Mouse (Mus musculus) c-Kit-positive CD71-negative TER-119-negative erythroid progenitor cells, embryonic 14.5 days (primary cell): ENCODE results near the gene Hivep3.

ENCODE experiments used
- DNase-seq: peaks from one replicate; pipeline ENCODE4 v3.0.0-alpha.2; 2013; ENCODE audit warnings: low read depth

Gene Hivep3

DNA sequence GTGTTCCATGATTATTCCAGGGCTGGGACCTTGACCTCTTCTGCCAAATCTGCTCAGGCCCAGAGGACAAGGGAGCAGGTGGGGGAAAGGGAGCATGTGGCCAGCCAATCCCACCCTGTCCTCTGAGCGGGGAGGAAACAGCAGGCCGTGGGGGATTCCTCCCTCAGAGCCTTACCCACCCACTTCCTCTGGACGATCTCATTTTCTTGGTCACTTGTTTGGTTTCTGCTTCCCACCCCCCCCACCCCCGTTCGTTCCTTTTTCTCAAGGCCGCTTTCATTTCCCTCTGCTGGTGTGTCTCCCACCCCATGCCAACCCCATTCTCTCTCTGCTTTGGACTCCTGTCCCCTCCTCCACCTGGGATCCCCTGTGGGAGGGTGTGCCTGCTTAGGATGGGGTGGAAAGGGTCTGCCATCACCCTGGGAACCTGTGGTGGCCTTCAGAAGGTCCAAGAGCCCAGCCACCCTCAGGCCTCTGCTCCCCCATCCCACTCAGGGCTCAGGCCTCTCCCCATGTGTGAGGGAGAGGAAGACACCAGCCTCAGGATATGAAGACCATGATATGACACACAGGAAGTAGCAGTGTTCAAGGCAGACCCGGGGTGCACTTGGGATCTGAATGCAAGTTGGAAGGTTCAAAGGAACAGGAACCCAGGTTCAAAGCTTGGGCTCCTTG, 244.4 kb downstream of the Hivep3 start:
- DNase-seq, result no peak

DNA sequence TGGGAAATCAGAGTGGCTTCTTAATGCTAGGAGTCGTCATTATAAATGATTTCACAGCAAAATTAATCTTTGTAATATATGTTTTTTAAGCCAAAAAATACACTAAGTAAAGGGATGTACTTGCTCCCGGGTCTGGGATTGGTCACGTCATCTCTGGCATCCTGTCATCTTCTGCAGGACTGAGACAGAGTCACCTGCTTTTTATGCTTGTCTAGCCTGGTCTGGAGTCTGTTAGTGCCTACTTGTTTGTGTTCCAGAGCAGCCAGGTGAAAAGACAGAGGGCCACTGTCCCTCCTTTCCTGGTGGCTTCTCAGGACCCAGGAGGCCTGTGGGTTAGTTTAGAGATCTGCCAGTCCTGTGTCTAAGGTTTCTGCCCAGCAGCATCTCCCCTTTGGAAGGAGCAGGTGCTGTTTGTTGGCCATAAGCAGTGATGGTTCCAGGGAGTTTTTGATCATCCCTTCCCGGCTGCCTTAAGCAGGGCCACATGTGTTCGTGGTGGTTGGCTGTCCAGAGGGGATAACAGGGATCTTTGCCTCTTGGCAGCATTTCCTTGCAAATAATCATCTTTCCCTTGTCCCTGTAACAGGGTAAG, 245.8 kb downstream of the Hivep3 start:
- DNase-seq, result no peak

DNA sequence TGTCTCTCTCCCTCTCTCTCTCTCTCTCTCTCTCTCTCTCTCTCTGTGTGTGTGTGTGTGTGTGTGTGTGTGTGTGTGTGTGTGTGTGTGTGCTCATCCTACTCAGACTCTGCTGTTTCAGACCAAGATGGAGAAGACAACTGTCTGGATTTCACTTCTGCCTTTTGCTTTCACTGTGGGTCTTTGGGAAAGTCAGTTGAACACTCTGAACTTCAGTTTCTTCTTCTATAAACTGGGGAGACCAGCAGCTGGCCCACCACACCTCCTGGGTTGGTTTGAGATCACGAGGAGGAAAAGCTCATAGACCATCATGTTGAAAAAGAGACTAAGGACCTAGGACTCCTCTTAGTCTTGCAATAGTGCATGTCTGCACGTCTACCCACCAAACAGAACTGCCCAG, 246.3 kb downstream of the Hivep3 start:
- no peak for DNase-seq

DNA sequence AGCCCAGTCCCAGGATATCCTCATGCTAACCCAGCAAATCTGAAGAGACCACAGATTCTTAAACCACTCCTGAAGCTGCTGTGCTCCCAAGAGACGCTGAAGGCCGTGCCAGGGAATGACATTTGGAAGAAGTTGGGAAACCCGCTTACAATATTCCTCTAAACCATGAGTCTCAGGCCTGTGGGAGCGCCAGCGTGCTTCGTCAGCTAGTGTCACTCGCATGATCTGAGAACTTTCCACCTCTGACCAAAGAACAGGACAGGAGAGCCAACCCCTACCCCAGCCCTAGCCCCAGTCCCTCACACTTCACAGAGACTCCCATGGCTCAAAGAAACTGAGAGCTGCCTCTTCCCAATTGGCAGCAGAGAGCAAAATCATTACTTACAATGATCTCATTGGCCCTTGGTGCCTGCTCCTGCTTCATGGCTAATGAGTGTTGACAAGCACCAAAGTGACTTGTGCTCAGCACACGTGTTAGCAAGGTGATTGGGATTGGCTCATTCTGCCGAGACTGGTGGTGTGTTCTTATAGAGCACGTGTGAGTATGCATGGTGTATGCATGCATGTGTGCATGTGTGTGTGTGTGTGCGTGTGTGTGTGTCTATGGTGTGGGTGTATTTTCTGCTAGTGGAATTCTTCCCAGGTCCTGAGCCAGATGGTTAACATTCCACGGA, 247.6 kb downstream of the Hivep3 start:
- DNase-seq, result no peak

DNA sequence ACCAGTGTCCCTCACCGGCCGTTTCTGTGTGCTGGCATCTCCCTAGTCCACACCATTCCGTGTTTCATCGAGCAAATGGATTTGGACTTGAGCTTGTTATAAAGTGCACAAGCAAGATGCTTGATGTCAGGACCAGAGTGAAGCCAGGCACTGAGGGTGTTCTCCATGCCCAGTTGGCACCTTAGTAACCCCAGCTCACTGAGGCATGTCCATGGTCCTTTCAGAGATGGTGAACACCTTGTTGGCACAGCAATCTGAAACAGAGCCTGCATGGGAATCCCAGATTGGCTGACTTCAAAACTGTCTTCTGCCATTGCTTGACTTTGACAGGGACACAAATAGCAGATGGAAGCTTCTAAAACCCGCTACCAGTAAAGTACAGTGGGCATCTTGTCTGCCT, 252.5 kb downstream of the Hivep3 start:
- DNase-seq, result no peak

DNA sequence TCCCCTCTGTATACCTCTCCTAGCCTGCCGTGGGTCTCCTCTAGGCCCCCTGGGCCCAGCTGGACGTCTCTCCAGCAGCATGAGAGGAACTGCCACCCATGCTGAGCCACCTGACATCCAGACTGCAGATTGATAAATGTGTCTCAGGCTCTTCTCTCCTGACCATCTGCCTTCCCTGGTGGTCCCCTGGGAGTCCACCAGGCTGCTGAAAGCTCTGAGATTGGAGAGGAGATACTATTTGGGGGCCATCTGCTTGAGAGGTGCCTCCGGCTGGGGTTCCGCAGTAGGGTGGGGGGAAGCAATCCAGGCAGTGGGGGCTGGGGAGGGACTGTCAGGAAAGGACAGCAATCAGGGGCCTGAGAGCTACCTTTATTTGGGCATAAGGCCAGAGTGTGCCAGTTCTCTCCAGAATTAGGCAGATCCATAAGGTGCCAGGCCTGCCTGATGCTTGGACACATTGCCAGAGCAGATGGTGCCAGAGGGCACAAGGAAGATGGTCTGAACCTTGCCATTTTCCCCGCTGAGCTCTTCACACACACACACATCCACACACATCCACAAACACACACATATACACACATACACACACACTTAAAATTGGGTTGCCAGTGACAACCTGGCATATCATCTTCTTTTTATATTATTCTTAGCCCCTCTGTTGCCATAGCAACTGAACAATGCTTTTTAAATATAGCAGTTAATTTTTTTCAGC, 253.2 kb downstream of the Hivep3 start:
- no peak for DNase-seq

DNA sequence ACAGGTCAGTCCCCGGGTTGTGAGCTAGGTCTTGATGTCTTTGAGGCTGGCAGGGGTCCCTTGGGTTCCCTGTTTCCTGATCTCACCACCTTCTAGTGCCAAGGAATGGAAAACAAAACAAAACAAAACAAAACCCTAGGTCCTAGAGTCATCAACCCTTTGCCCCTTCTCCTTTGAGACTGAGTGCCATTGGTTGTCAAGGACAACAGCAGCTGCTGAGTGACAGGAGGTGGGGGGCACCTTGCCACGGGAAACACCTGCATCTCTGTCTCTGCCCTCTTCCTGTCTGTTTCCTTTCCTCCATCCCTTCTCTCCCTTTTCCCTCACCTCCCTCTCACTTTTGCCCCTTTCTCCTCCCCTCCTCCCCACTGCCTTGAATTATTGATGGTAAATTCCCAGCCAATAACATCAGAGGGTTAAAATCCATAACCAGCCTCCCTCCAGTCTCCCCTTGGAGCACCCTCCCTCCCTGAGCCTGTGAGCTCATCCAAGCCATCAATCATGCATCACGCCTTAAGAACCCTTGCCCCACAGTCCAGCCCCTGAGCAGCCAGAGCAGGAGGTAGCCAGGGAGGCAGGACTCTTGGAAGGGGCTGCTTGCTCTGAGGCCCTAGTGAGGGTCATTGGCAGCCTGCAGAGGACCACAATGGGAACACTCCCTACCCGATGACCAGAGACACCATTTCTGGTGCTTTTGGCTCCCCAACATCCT, 253.9 kb downstream of the Hivep3 start:
- no peak for DNase-seq

DNA sequence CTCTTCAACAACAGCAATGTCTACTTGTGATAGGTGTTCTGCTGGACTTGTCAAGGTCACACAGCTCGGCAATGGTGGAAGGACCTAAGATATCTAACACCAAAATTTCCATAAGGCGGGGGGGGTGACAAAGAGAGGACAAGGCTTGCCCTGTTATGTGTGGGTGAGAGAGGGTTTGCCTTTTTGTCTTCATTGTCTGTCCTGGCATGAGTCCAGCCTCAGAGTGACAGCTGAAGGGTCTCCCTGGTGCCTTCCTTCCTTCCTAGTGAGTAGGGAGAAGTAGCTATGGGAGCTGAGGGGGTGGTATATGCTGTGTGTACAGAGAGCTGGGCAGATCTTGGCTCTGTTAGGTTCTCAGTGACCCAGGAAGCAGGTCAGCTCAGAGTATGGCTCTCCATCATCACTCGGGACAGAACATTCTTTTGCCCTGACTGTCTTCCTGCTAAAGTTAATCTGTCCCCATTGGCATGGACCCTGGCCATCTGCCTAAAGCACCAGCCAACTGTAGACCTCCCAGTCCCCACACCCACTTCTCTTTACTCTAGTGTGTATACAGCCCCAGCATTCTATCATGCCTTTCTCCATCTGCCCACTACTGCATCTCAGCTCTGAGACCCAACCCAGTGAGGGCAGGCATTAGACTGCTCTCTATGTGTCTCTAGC, 255.6 kb downstream of the Hivep3 start:
- DNase-seq, result no peak

DNA sequence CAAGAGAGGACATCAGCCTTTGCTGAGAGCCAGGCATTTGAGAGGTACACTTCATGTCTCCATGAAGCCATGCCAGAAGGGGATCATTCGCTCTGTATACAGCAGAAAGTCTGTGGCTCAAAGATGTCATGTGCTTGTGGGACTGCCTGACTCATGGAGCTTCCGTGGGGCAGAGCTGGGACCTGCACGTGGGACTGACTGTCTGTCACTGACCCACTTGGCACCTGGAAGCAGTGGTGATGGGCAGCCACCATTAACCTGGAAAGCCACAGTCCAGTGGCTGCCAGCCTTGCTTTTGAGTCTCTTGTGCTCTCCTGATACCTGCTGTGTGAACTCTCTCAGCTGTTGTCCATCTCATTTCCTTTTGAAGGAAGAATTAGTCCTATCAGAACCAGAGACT, 256.8 kb downstream of the Hivep3 start:
- DNase-seq, result no peak

DNA sequence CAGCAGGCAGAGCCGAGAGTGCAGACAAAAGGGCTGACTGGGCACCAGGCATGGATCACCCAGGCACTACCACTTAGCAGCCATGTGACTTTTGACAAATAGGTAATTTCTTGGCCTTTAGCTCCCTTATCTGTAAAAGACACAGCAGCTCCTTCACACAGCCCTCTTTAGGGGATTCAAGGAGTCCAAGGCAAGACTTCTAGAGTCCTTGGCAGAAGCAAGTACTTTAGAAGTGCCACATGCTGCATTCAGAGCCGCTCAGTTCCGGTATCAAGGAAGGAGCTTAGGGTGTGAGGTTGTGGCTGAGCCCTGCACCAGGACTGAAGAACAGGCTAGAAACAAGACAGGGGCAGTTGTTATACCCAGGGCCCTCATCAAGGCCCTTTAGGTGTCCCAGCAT, 257.3 kb downstream of the Hivep3 start:
- DNase-seq, result no peak

DNA sequence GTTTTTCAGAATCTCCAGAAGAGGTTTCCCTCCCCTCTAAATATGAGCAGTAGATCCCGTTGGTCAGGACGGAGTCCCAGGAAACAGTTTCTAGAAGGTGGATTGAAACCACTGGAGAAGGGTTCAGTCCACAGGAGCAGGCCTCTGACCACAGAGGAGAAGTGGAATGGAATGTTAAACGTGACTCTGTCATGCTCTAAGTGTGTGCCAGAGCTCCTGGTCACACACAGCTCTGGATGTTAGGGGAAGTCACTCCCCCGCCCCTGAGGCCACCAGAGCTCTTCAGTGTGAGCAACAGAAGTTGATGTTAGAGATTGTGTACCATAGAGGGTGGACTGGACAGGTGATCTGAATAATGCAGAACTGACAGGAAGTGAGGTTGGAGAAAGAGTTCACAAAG, 258.2 kb downstream of the Hivep3 start:
- no peak for DNase-seq

DNA sequence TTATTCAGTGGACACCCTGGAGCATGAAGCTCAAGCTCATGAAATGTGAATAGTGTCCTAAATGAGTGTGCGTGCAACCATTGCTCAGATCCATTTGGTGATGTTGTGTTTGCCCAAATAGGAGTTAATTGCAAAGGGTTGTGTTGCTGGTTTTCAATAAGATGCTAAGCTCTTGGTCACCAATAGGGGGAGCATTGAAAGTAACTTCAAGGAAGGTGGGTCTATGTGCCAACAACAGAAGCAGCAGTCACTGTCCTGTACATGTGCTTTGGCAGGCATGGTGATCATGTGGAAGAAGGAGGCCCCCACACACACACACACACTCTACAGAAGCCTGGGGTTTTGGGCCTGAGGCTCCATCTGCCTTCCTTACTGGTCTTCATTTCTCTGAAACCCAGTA, 262.8 kb downstream of the Hivep3 start:
- DNase-seq, result no peak

DNA sequence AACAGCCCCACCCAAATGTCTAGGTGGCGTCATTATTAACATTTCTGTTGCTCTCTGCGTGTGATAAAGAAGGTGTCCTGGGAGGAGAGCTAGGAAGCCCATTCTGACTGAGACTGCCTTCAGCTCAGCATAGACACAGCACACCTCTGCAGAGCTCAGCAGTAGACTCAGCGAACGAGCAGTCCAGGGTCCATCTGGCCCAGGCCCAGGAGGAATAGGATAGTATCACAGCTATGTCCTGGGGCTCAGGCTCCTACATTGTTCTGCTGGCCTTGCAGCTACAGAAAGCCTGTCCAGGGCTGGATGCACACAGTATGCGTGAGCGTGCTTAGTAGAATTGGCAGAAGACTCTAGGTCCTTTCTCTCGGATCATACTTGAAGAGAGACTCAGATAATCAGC, 263.8 kb downstream of the Hivep3 start:
- no peak for DNase-seq

DNA sequence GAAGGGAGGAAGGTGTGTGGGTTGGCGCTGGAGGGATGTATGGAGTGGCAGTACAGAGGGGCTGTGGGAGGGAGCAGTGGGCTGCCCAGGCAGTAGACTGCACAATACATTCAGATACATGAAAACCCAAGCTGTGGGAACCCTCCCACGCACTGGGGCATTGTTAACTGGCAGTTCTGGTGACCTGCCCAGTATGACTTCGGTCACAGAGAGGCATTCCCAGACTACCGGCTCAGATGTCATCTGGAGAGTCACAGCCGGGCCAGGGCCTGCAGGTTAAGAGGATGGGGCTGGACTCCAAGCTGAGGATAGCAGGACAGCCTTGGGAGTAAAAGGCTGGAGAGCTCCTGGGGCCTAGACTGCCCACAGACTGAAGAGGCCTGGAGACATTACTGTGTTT, 265.3 kb downstream of the Hivep3 start:
- DNase-seq, result no peak

DNA sequence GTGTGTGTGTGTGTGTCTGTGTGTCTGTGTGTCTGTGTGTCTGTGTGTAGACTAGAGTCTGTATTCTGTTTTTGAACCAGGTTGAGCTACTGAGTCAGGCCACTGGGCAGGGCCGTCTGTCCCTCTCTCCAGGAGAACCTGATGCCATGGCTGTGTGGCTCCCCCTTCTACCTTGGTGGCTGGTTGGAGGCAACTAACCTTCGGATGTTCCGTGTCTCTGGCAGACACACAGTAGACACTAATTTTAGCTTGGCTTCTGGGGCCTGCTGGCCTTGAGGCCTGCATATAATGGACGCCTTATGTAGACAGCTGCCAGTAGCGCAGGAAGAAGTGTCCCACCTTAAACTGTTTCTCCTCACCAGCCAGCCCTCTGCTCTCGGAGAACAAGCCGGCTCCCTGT, 267.3 kb downstream of the Hivep3 start:
- no peak for DNase-seq

DNA sequence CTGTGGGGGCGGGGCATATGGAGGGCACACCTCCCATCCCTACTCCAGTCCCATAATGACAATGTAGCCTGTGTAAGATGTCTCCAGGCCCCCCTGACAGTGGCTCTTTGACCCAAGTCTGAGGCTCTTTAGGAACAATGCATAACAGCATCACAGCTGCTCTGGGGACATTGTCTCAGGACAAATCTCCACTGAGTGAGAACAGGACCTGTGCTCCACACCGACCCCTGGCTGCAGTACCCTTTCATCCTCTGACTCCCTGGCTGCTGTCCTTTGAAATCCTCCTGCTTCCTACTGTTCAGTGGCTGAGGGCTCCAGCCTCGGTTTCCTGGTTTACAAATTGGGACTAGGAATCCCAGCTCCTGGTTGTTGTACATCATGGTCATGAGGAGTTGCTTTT, 269.4 kb downstream of the Hivep3 start:
- DNase-seq, result no peak

DNA sequence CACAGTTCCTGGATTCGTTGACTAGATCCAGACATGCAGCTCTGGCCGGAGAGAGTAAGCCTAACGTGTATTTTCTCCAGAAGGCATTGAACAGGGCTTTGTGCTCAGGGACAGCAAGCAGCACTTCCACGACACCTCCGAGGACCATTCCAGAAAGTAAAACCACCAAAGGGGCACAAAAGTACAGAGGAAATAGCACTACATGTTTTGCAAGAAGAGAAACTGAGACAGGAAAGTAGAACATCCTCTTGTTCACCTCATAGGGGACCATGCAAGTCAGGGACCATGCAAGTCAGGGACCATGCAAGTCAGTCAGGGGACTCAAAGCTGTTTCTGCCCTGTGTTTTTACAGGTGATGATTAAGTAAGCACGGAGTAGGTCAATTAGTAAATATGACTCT, 272.5 kb downstream of the Hivep3 start:
- no peak for DNase-seq

DNA sequence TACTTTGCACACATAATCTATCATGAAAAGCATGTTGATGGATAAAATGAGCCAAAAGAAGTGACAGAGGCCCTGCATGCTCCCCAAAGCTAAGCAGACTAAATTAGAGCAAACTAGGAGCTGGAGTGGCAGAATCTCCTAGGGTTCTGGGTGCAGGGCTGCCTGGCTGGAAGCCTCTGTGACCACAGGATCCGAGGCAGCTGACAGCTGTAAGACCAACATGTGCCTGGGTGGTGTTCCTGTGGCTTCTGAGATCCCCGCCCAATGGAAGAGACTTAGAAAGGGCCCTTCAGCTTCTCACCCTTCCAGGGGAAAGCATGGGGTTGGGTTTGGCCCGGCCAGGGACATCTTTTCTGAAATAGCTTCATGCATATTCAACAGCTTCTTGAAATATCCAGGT, 274.3 kb downstream of the Hivep3 start:
- no peak for DNase-seq

DNA sequence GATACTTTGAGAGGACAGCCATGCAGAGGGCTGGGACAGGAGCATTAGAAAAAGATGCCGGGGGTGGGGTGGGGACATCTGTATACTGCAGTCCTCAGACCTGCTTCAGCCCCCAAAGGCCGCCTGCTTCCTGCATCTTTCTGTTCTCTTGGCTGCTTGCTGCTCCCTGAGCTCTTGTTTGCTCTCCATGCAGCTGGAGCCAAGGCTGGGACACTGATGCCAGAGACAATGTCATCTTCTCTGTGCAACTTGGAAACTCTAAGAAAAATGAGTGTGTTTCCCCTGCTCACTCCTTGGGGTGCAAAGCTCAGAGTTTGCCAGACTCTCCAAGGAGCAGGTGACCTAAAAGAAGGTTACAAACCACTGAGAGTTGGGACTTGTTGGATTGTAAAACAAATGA, 275.6 kb downstream of the Hivep3 start:
- DNase-seq, result no peak

DNA sequence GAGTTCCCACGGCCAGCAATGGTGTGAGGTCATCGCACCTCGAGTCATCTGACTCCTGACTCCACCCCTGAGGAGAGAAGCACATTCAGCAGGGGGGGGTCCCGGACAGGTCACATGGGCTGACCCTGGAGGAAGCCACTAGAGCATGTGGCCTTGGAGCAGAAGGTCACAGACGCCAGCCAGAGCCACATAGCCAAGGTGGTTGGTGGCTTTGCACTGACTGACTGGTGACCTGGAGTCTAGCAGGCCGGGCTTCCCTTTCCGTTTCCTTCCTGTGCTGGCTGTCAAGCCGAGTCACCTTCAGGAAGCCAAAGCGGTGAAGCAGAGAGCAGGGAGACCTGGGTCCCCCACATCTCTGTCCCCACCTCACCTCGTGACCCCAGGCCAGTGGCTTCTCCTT, 278.2 kb downstream of the Hivep3 start:
- DNase-seq, result no peak

DNA sequence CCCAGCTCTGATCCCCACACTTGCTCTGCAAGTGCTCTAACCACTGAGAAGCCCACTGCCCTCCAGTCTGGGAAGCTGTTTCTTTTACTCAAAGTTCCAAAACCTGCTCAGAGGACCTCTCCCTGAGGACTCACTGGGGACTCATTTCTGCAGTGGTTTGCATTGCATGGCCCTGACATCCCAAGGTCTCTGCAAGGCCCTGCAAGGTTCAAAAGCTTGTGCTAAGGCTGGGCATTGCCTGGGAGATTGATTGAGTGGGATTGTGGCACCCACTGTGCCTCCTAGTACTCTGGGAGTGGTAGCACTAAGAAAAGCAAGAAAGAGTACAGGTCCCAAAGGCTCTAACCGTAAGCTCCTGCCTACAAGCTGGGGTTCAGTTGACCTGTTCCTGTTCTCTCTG, 279.3 kb downstream of the Hivep3 start:
- no peak for DNase-seq

DNA sequence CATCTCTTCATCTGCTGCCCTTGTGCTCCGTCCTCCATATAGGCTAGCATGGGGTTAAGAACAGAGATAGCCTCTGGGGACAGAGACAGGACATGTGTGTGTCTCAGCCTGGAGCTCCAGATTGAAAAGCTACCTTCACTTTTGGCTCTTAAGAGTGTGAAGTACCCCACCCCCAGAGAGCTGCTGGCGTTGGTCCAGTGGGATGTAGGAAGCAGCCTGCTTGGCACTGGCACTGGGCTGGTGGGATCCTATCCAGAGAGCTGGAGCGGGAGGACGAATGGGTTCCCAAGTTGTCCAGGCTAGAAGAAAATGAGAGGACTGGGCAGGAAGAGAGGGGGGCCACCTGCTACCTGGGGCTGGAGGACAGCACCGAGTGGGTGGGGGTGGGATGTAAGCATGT, 284.8 kb downstream of the Hivep3 start:
- DNase-seq, result no peak
